Mouse (Mus musculus): Measurements from ENCODE around the gene Hacd1. TPM values are rescaled to one million over a fixed set of nuclear protein-coding genes. Genes with fewer than 3 reads are reported as not detected.

Hacd1 gene
- total RNA-seq, 2 experiments from 2014 or later, result 35.3 to 35.6 TPM

GRCm38 (mm10) chr2:14043577-14044170 lies 12.3 kb downstream of the Hacd1 start:
- DNase-seq (ENCODE audit: extremely low spot score in 1 of 2, low spot score in 2 of 2), result no peak
- intact Hi-C loops (cut with DNase I), result no loop called here

DNA sequence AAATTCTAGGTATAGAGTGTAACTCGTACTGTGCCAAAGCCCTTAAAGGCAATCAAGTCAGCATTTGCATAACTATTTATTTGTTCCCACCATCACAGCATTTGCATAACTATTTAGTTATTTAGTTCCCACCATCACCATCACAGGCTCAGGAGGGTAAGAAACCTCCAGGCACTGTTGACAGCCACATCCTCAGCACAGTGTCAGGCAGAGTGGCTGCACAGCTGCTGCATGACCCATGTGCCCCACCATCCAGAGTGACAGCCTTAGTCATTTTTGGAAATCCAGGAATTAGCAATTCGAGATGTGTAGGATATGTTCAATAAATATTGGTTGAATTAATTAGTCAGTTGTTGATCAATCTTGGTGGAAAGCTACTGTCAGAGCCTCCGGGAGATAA lies 12.9 kb downstream of the Hacd1 start:
- no peak for DNase-seq (ENCODE audit: extremely low spot score in 1 of 2, low spot score in 2 of 2)
- intact Hi-C loops (cut with DNase I), result no loop called here

DNA sequence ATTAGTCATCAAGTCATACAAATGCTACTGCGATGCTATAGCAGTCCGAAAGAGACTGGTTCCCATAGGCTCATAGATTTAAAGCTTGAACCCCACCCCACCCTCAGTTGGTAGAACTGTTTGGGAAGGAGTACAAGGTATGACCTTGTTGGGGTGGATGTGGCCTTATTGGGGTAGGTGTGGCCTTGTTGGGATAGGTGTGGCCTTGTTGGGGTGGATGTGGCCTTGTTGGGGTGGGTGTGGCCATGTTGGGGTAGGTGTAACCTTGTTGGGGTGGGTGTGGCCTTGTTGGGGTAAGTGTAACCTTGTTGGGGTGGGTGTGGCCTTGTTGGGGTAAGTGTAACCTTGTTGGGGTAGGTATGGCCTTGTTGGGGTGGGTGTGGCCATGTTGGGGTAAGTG lies 14.7 kb downstream of the Hacd1 start:
- intact Hi-C loops (cut with DNase I), result no loop called here
- DNase-seq (ENCODE audit: extremely low spot score in 1 of 2, low spot score in 2 of 2), result no peak

DNA sequence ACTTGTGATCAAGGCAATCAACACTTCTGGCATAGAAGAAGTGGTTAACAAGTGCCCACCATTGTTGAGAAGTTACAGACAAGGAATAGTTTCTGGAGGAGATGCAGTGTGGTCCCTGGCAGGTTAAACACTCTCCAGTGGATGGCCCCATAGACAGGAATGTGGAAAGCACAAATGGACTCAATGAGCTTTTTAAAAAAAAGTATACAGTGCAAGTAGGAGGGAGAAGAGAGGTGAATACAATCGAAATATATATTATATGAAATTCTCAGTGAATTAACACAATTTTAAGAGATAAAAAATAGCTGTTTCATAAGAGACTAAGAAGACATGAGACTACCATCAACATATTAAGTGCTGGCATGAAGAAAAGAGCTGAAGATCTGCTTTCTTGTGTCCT lies 36.7 kb downstream of the Hacd1 start:
- intact Hi-C loops (cut with DNase I), result no loop called here
- DNase-seq (ENCODE audit: extremely low spot score in 1 of 2, low spot score in 2 of 2), result no peak

- intact Hi-C loops (cut with DNase I), result no loop called here
- DNase-seq (ENCODE audit: extremely low spot score in 1 of 2, low spot score in 2 of 2), result no peak
Measured at GRCm38 (mm10) chr2:14005121-14005520, 50.8 kb downstream of the Hacd1 start.

DNA sequence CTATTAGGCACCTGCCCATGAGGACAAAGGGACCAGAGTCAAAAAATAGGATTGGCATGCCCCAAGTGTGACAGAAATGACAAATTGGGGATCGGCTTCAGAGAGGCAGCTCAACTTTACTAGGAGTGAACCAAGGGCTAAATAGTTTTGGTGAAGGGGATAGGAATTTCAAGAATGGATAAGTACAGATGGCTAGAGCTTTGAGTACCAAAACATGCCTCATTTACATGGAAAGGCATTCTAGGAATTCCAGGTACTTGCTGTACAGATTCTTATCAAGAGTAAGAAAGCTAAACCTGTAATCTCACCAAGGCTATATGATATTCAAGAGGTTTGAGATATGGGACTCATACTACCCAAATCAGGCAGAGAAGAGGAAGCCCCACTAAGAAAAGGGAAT lies 95.8 kb downstream of the Hacd1 start:
- intact Hi-C loops (cut with DNase I), result no loop called here
- DNase-seq (ENCODE audit: extremely low spot score in 1 of 2, low spot score in 2 of 2), result no peak

- intact Hi-C loops (cut with DNase I), result no loop called here
- DNase-seq (ENCODE audit: extremely low spot score in 1 of 2, low spot score in 2 of 2), result no peak
Measured at GRCm38 (mm10) chr2:13956463-13956862, 99.5 kb downstream of the Hacd1 start.

DNA sequence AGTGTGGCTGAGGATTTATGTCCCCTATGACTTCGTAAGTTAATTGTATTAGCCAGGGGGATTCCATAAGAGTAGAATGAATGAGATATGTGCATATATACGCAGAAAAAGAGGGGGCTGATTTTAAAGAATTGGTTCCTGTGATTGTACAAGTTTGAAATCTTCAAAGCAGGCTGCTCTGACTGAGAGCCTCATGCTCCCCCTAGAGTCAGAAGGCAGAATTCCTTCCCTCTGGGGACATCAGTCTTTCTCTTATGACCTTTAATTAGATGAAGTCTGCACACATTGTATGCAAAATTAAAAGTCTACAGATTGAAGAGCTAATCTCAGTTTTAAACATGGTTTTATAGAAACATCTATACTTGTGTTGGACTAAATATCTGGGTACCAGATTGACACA lies 117.8 kb downstream of the Hacd1 start:
- intact Hi-C loops (cut with DNase I), result no loop called here
- DNase-seq (ENCODE audit: extremely low spot score in 1 of 2, low spot score in 2 of 2), result no peak

- DNase-seq (ENCODE audit: extremely low spot score in 1 of 2, low spot score in 2 of 2), result no peak
- intact Hi-C loops (cut with DNase I), result no loop called here
Measured at GRCm38 (mm10) chr2:13935343-13935742, 120.6 kb downstream of the Hacd1 start.

DNA sequence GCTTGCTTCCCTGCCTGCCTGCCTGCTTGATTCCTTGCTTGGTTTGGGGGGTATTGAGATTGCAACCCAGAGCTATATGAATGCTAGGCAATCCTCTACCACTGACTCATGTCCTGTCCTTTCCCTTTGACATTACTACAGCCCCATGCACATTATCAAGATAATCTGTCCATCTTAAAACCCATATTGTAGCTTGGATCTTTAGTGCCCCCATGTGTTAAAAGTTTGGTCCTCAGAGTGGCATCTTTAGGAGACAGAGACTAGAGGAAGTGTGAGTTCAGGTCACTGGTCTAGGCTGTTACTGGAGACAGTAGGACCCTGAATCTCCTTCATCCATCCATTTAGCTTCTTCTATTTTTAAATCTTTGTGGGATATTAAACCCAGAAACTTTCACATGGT lies 123.7 kb downstream of the Hacd1 start:
- intact Hi-C loops (cut with DNase I), result no loop called here
- no peak for DNase-seq (ENCODE audit: extremely low spot score in 1 of 2, low spot score in 2 of 2)

DNA sequence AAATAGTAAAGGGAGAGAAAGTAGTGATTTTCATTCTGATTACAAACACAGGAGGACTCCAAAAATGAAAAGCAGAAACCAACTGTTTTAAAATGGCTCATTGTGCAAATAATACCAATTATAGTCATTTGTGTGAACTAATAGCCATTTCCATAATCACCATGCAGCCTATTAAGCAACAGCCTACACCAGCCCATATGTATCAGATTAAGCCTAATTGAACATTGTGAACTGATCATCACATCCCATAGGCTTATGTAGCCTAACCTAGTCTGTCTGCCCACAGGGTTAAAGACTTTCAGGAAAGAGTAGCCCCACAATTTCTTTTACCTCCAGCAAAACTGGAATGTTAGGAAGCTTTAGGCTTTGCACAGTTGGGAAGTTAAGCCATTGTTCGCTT lies 125.2 kb downstream of the Hacd1 start:
- intact Hi-C loops (cut with DNase I), result no loop called here
- DNase-seq (ENCODE audit: extremely low spot score in 1 of 2, low spot score in 2 of 2), result no peak

DNA sequence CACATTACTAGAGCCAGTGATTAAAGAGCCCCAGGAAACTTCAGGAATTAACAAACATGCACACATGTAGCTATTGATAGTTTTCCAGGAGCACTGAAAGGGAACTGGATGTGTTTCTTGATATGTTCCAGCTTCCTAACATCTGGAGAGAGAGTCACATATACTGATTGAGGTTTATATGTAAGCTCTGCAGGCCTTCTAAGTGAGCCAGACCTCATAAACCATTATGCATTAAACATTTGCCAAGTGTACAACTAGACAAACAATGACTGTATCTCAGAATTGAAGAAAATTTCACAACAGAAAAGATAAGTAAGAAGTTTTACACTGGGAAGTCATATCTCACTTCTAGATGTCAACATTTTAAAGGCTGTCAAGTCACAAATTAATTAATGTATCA lies 167.4 kb downstream of the Hacd1 start:
- no peak for DNase-seq (ENCODE audit: extremely low spot score in 1 of 2, low spot score in 2 of 2)
- intact Hi-C loops (cut with DNase I), result no loop called here

GRCm38 (mm10) chr2:13857461-13857860 lies 198.5 kb downstream of the Hacd1 start:
- intact Hi-C loops (cut with DNase I), result no loop called here
- no peak for DNase-seq (ENCODE audit: extremely low spot score in 1 of 2, low spot score in 2 of 2)

DNA sequence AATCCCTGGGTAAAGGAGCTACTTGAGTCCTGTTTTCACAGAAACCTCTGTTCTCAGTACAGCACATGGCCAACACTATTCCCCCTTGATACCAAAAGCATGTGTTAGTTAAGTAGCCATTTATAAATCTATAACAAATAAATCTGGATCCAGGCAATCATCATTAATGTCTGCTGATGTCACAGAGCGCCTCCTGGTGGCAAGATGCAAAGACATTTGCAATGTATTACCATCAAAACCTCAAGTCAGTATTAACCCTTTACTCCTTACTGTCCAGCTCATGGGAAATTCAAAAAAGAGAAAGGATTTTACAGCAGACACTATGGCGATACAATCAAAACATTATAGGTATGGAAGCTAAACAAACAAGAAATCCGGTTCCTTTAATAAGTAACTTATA lies 200.4 kb downstream of the Hacd1 start:
- no peak for DNase-seq (ENCODE audit: extremely low spot score in 1 of 2, low spot score in 2 of 2)
- intact Hi-C loops (cut with DNase I), result no loop called here

DNA sequence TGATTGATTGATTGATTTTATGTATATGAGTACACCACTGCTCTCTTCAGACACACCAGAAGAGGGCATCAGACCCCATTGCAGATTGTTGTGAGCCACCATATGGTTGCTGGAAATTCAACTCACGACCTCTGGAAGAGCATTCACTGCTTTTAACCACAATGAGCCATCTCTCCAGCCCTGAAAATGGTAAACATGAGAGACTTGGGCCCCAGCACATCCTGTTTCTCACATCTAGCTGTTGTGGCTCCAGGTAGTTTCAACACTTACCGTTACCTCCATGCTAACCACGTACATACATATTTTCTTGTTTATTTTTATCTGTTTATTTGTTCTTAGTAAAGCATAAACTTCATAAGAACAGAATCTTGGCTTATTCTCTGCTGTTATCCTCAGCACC lies 219.6 kb downstream of the Hacd1 start:
- no peak for DNase-seq (ENCODE audit: extremely low spot score in 1 of 2, low spot score in 2 of 2)
- intact Hi-C loops (cut with DNase I), result no loop called here

GRCm38 (mm10) chr2:13834989-13835388 lies 220.9 kb downstream of the Hacd1 start:
- no peak for DNase-seq (ENCODE audit: extremely low spot score in 1 of 2, low spot score in 2 of 2)
- intact Hi-C loops (cut with DNase I), result no loop called here

- intact Hi-C loops (cut with DNase I), result no loop called here
- DNase-seq (ENCODE audit: extremely low spot score in 1 of 2, low spot score in 2 of 2), result no peak
Measured at GRCm38 (mm10) chr2:13816645-13817044, 239.3 kb downstream of the Hacd1 start.

DNA sequence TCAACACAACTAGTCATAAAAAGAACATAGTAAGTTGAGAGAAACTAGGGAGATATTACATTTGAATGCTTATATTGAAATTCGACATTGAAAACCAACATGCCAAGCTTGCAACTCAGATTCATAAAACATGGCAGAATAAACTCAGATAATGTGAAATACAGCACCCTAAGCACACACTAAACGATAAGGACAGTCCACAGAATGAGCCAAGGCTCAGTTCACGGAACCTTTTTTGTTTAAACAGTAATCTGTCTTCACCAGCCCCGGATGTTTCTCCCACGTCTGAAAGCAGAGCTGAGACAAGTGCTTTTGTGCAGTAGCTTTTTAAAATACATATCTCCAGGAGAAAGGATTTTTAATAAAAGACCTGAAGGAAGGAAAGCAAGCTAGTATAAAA lies 247.3 kb downstream of the Hacd1 start:
- intact Hi-C loops (cut with DNase I), result no loop called here
- no peak for DNase-seq (ENCODE audit: extremely low spot score in 1 of 2, low spot score in 2 of 2)

GRCm38 (mm10) chr2:13808008-13808407 lies 247.9 kb downstream of the Hacd1 start:
- intact Hi-C loops (cut with DNase I), result no loop called here

GRCm38 (mm10) chr2:13806120-13806519 lies 249.8 kb downstream of the Hacd1 start:
- no peak for DNase-seq (ENCODE audit: extremely low spot score in 1 of 2, low spot score in 2 of 2)
- intact Hi-C loops (cut with DNase I), result no loop called here

More at GRCm38 (mm10) chr2:13808008-13808407, 247.9 kb downstream of the Hacd1 start:
- no peak for DNase-seq (ENCODE audit: extremely low spot score in 1 of 2, low spot score in 2 of 2)

- DNase-seq (ENCODE audit: extremely low spot score in 1 of 2, low spot score in 2 of 2), result no peak
- intact Hi-C loops (cut with DNase I), result no loop called here
Measured at GRCm38 (mm10) chr2:13800639-13801038, 255.3 kb downstream of the Hacd1 start.
